Mouse (Mus musculus) limb, embryonic 11.5 days (tissue): ENCODE results near the gene Capn11. TPM values are rescaled to one million over a fixed set of nuclear protein-coding genes. Genes with fewer than 3 reads are reported as not detected.
A peak's percentile ranks its signal among the peaks of the same experiment; 100 is the strongest.

Source experiments
- ATAC-seq: fragments of 200-750 bp; cut with Nextera tagmentation; 2 replicates; pipeline ENCODE4 v1.8.0; 2017; ENCODE audit warnings: low read depth; ENCODE audit not compliant: insufficient number of reproducible peaks, low FRiP score, low TSS enrichment
- DNase-seq: peaks from one replicate; pipeline ENCODE4 v3.0.0-alpha.2; 2015; ENCODE audit warnings: low spot score
- H3K27ac ChIP-seq: fragments of 300-500 bp; sonication (generic); replicated peaks from 2 replicates; pipeline ENCODE4 v1.5.1; 2014; ENCODE audit warnings: low read depth, mild to moderate bottlenecking, low read length
- H3K27me3 ChIP-seq: fragments of 300-500 bp; sonication (generic); 2 replicates; pipeline ENCODE4 v1.6.1; 2014; ENCODE audit warnings: mild to moderate bottlenecking, low read length, mixed read lengths; ENCODE audit not compliant: control insufficient read depth, insufficient read depth
- H3K36me3 ChIP-seq: fragments of 300-500 bp; sonication (generic); 2 replicates; pipeline ENCODE4 v1.6.1; 2014; ENCODE audit warnings: mild to moderate bottlenecking, low read length, moderate library complexity, mixed read lengths; ENCODE audit not compliant: control insufficient read depth, insufficient read depth
- H3K4me1 ChIP-seq: fragments of 300-500 bp; sonication (generic); 2 replicates; pipeline ENCODE4 v1.6.1; 2014; ENCODE audit warnings: low read length, mixed read lengths; ENCODE audit not compliant: control insufficient read depth, insufficient read depth
- H3K4me2 ChIP-seq: fragments of 300-500 bp; sonication (generic); 2 replicates; pipeline ENCODE4 v1.6.1; 2014; ENCODE audit warnings: low read depth, mild to moderate bottlenecking, moderate library complexity; ENCODE audit not compliant: severe bottlenecking
- H3K4me3 ChIP-seq: fragments of 300-500 bp; sonication (generic); 2 replicates; pipeline ENCODE4 v1.5.1; 2014; ENCODE audit warnings: low read depth, low read length
- H3K9ac ChIP-seq: fragments of 300-500 bp; sonication (generic); 2 replicates; pipeline ENCODE4 v1.6.1; 2014; ENCODE audit warnings: mild to moderate bottlenecking, low read length
- H3K9me3 ChIP-seq: fragments of 300-500 bp; sonication (generic); 2 replicates; pipeline ENCODE4 v1.6.1; 2016; ENCODE audit warnings: low read length; ENCODE audit not compliant: control insufficient read depth
- WGBS: fragments of 180-500 bp; shearing (Covaris S2); extraction: QIAGEN DNeasy Blood & Tissue Kit; methylation state at CpG from one replicate; pipeline ENCODE4 v1.1.7; 2014; 5-methylcytosine and 5-hydroxymethylcytosine counted together
- polyA plus RNA-seq: library from polyadenylated mRNA; unstranded; fragments of >200 nt; fragmentation: Nextera tagmentation; extraction: Ambion mirVana; gene quantifications from 2 replicates; pipeline ENCODE4 v1.2.1, GENCODE M21; 2014

The Capn11 gene
- polyA plus RNA-seq, 1 experiment from 2014 or later = 0.81 TPM

DNA sequence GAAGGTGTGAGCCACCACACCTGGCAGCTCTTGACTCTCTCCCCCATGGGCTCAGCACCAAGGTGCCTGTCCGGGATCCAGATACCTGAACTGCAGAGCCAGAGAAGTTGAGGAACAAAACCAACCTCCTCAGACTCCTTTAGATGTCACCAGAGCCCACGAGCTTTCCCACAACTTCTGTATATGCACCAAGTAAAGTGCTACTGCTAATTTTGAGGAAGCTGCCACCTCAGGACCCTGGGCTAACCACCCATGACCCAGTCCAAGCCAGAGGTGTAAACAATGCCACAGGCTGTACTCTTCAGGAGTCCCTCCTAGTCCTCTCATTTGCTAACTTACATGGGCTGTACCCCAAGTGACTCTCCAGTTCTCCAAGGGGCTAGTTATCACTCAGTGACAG is 13.5 kb upstream of the Capn11 start:
- Histone ChIP-seq H3K4me1 (no peaks in the 10 kb centered on the region), H3K9ac (no peak overlapping the region), H3K4me3 (no peak overlapping the region), H3K27me3 (no peaks in the 10 kb centered on the region), H3K9me3 (no peaks in the 10 kb centered on the region), H3K27ac (no peak overlapping the region), H3K36me3 (peaks cover 11% of the 10 kb centered on the region; the same call in 1 of the 2 replicates), H3K4me2 (no peak overlapping the region)
- ATAC-seq (no peak), DNase-seq (no peak)
- 83% methylated on average over 2 of the region's 2 CpGs for WGBS

DNA sequence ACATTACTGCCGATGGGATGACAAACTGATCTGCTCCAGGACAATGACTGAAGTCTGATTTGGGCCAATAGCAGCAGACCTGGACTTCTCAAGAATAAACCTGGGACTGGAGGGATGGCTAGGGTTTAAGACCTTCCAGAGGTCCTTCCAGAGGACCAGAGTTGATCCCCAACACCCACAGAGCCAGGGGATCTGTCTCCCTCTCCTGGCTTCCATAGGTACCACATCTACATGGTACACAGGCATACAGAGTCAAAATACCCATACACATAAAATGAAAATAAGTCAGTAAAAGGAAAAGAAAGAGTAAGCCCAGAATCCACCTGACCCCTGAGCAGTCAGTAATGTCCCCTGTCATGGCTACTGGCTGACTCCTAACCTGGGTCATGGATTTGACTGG is 12.7 kb upstream of the Capn11 start:
- WGBS = 87% methylated on average over 1 of the region's 1 CpGs
- Histone ChIP-seq H3K27ac (no peak overlapping the region), H3K4me1 (no peaks in the 10 kb centered on the region), H3K9me3 (no peaks in the 10 kb centered on the region), H3K4me3 (no peak overlapping the region), H3K9ac (no peak overlapping the region), H3K27me3 (no peaks in the 10 kb centered on the region), H3K4me2 (no peak overlapping the region), H3K36me3 (peaks cover 11% of the 10 kb centered on the region; the same call in 1 of the 2 replicates)
- no peak for DNase-seq
- no peak for ATAC-seq

DNA sequence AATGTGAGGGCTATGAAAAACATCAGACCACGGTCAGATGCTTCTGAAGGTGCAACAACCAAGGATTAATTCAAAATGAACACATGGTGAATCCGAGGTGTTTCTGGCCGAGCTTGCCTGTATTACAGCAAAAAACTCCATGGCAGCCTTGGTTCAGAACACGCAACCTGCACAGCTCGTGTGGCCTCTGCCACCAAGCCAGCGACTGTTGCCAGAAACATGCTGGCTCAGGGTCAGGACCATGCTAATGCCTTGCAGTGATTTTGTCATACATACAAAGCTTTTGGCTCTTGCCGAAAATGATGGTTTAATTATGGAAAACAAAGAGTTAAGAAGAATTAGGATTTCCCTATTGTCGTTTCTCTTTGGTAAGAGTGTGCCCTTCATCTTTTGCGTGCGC is 8.9 kb upstream of the Capn11 start:
- H3K27me3 ChIP-seq = no peaks in the 10 kb centered on the region
- H3K9ac ChIP-seq = no peak overlapping the region
- DNase-seq (no peak), ATAC-seq (no peak)
- no peaks in the 10 kb centered on the region for H3K9me3 ChIP-seq
- H3K4me1 ChIP-seq = no peaks in the 10 kb centered on the region
- no peak overlapping the region for H3K4me3 ChIP-seq
- peaks cover 7% of the 10 kb centered on the region for H3K36me3 ChIP-seq
- WGBS = 93% methylated on average over 10 of the region's 10 CpGs
- no peak overlapping the region for H3K4me2 ChIP-seq
- no peak overlapping the region for H3K27ac ChIP-seq

DNA sequence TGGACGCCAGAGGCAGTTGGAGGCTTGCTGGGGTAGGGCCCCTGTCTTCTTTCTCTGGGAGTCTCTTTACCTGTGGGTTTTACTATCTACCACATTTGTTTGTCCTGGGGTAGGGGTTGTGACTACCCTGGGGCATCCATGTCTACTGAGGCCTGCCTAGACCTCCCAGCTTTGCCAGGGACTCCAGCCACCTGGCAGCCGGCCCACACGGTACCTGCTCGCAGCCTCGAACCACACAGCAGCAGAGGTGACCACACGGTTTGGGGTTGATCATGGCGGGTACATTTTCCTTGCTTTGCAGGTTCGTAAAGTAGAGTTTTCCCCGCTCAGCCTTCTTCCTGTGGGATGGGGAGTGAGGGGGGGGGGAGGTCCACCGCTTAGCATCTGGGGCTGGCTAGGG is 8.4 kb upstream of the Capn11 start:
- H3K9me3 ChIP-seq = no peaks in the 10 kb centered on the region
- no peak overlapping the region for H3K27ac ChIP-seq
- H3K4me2 ChIP-seq = no peak overlapping the region
- no peak overlapping the region for H3K4me3 ChIP-seq
- H3K36me3 ChIP-seq = peaks cover 4% of the 10 kb centered on the region
- H3K4me1 ChIP-seq = no peaks in the 10 kb centered on the region
- H3K9ac ChIP-seq = no peak overlapping the region
- no peak for DNase-seq
- no peak for ATAC-seq
- H3K27me3 ChIP-seq = no peaks in the 10 kb centered on the region
- 85% methylated on average over 10 of the region's 10 CpGs for WGBS

DNA sequence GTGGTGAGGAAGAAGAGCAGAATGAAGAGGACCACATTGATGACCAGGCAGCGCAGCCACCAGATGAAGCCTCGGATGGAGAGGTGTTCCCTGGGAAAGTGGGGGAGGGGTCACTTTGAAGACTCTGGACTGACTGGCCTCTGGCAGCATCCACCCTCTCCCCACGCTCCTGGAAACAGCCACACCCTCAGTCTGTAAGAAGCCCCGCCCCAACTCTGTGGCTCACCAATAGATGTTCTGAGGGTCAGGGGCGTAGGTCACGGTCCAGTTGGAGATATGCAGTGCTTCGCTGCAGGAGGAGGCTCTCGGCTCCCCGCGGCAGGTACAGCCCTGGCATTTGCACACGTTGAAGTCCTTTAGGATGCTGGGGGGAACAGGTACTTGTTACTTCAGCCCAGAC is 7.0 kb upstream of the Capn11 start:
- ATAC-seq (no peak), DNase-seq (no peak)
- H3K36me3 ChIP-seq = peaks cover 4% of the 10 kb centered on the region
- H3K4me2 ChIP-seq = no peak overlapping the region
- 66% methylated on average over 11 of the region's 11 CpGs for WGBS
- H3K4me1 ChIP-seq = no peaks in the 10 kb centered on the region
- H3K9ac ChIP-seq = no peak overlapping the region
- no peaks in the 10 kb centered on the region for H3K27me3 ChIP-seq
- H3K27ac ChIP-seq = no peak overlapping the region
- no peaks in the 10 kb centered on the region for H3K9me3 ChIP-seq
- no peak overlapping the region for H3K4me3 ChIP-seq

DNA sequence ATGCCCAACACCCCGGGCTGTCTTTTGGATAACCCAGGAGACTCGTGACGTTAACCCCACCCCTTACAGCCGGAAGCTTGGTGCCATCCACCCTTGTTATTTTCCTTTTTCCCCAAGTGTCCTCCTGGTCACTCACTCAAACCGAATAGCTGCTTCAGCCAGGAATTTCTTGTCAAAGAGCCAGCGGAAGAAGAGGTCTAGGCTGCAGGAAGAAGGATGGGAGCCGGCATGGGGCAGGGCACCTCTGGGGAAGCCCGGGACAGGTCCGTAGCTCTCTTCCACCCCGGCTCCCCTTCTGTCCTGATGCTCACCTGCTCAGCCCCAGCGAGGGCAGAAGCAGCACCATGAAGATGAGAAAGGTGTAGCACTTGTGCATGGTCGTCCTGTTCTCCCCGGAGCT is 5.5 kb upstream of the Capn11 start:
- ATAC-seq (no peak), DNase-seq (no peak)
- no peaks in the 10 kb centered on the region for H3K9me3 ChIP-seq
- peaks cover 4% of the 10 kb centered on the region for H3K36me3 ChIP-seq
- no peak overlapping the region for H3K4me3 ChIP-seq
- H3K4me1 ChIP-seq = no peaks in the 10 kb centered on the region
- no peak overlapping the region for H3K9ac ChIP-seq
- no peak overlapping the region for H3K4me2 ChIP-seq
- H3K27me3 ChIP-seq = no peaks in the 10 kb centered on the region
- H3K27ac ChIP-seq = no peak overlapping the region
- WGBS = 88% methylated on average over 13 of the region's 13 CpGs

DNA sequence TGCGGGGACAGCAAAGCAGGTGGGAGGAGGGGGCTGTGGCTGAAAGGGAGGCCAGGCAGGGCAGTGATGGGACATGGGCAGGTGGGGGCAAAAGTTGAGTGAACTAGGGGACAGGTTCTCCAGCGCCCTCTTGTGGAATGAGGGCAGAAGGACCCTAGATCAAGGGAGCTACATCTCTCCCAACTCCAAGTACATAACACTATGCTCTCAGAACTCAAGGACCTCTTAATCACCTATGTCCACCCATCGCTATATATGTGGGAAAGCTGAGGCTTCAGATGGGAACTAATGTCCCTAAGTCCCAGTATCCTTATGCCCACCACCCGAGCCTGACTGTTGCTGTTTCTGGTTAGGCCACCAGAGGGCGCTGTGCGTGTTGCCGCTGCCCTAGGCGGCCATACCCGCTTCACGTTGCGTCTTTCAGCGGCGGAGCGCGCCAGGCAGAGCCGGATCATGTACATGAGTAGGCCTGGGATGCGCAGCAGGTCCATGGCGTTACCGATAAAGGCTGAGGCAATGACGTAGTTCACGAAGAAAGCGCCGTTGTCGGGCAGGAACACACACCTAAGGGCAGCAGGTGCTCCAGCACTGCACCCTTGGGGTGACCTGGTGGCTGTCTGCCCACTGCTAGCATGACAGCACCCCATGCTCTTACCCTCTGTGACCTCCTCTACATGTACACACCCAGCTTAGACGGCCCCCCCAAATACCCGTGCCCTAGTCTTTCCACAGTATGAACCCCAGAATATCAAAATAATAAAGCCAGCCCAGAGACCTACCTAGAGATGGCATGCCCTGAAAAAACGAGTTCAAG is 4.2 kb upstream of the Capn11 start:
- Histone ChIP-seq H3K4me1 (no peaks in the 10 kb centered on the region), H3K4me3 (no peak overlapping the region), H3K9ac (no peak overlapping the region), H3K36me3 (peaks cover 4% of the 10 kb centered on the region), H3K27me3 (no peaks in the 10 kb centered on the region), H3K4me2 (peak overlapping the region; percentile 17; the same call in 1 of the 2 replicates), H3K9me3 (no peaks in the 10 kb centered on the region), H3K27ac (no peak overlapping the region)
- 29% methylated on average over 27 of the region's 27 CpGs for WGBS
- DNase-seq (peak; percentile 88), ATAC-seq (0 out of 2 replicates have a peak, but pooled peaks have one; percentile 29)

DNA sequence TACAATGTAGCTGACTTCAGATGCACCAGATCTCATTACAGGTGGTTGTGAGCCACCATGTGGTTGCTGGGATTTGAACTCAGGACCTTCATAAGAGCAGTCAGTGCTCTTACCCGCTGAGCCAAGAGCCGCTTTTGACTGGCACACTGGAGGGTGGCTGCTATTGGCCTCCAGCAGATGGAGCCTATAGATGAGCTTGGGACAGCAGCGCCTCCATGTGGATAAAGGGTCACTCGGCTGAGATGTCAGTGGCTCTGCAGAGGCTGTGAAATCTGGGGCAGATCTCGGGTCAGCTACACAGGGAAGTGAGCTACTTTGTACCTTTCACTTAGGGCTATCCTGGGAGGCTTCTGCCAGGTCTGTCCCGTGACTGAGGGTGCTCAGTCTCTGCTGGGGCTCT is 3.3 kb downstream of the Capn11 start:
- WGBS = 27% methylated on average over 6 of the region's 6 CpGs
- no peak overlapping the region for H3K4me3 ChIP-seq
- H3K4me2 ChIP-seq = no peak overlapping the region
- no peaks in the 10 kb centered on the region for H3K9me3 ChIP-seq
- no peaks in the 10 kb centered on the region for H3K27me3 ChIP-seq
- DNase-seq (peak; percentile 39), ATAC-seq (no peak)
- no peaks in the 10 kb centered on the region for H3K36me3 ChIP-seq
- H3K9ac ChIP-seq = no peak overlapping the region
- no peak overlapping the region for H3K27ac ChIP-seq
- H3K4me1 ChIP-seq = no peaks in the 10 kb centered on the region

DNA sequence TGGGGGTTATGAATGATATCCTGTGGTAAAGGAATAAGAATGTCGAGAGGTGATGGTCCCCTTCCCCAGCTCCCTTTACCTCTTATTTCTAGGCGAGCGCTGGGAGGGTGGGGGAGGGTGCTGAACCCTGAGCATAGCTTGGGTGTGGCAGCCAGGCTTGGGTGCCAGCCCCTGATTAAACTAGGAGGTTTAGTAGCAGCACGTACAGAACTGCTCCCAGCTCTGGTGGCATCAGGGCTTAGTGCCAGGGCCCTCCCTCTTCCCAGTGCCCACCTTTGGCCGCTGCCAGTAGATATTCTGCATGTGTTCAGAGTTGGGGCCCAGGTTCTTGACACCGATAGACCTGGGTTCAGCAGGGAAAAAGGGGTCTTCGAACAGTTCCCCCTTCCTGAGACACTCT is 5.9 kb downstream of the Capn11 start:
- DNase-seq (no peak), ATAC-seq (no peak)
- H3K4me1 ChIP-seq = no peaks in the 10 kb centered on the region
- H3K27me3 ChIP-seq = no peaks in the 10 kb centered on the region
- 65% methylated on average over 7 of the region's 7 CpGs for WGBS
- H3K9ac ChIP-seq = no peak overlapping the region
- H3K9me3 ChIP-seq = no peaks in the 10 kb centered on the region
- no peak overlapping the region for H3K4me3 ChIP-seq
- H3K4me2 ChIP-seq = no peak overlapping the region
- no peak overlapping the region for H3K27ac ChIP-seq
- H3K36me3 ChIP-seq = no peaks in the 10 kb centered on the region
